Comparison of ENCODE assay signal across 1 mouse cellular context in the genomic region with DNA sequence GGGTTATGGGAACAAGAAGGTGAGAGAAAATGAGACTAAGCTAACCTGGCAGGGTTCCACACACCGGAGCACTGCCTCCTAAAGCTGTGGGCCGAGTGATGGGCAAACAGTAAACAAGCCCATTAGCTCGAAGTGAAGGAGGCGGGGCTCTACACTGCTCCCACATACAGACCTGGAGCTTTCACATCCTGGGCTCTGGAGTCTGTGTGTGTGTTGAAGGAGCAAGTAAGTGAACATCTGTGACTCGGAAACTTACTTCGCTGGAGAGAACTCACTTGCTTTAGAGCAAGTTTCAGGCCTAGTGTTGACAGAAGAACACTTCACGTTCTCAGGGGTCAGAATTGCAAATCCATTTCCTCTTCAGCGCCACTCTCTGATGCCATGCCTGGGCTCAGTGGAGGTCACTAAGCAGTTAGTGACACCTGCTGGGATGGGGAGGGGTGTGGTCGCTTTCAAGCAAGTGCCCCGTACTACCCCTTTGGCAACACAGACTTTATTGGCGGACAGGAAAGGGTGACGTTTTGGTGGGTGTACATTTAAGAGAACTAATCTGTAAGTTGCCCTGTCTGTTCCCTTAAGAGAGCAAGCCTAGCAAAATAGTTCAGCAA.
TF ChIP-seq lines count a peak whose summit lies in the region.

No protein-coding gene starts in this region.

TF ChIP-seq in CH12.LX, 34 proteins besides CTCF, POLR2A, EP300 and RAD21:
- TF ChIP-seq BHLHE40 (IDR thresholded peaks at IDR 0.05; ENCODE audit: low read depth, low read length) (0 out of 2 replicates have a peak, but pooled peaks have one; percentile 8), HCFC1 (IDR thresholded peaks at IDR 0.05; ENCODE audit: low read depth, low read length) (no peak), CHD2 (IDR thresholded peaks at IDR 0.05; ENCODE audit: low read length) (0 out of 2 replicates have a peak, but pooled peaks have one; percentile 26)
TF ChIP-seq in CH12.LX: peak in this region for 2.
